Mouse (Mus musculus) hindbrain, embryonic 15.5 days (tissue): Measurements from ENCODE around the gene Gm8279. TPM values are rescaled to one million over a fixed set of nuclear protein-coding genes. Genes with fewer than 3 reads are reported as not detected.
"Not testable (repeated sequence)": the region's sequence is repeated elsewhere in the genome, so short reads cannot be mapped to it uniquely, and the experiment has no call there.

Source experiments
- ATAC-seq: fragments of 200-750 bp; cut with Nextera tagmentation; 2 replicates; pipeline ENCODE4 v1.8.0; 2017; ENCODE audit warnings: low read depth, moderate number of reproducible peaks, moderate TSS enrichment; ENCODE audit not compliant: low FRiP score
- H3K27ac ChIP-seq: fragments of 300-500 bp; sonication (generic); replicated peaks from 2 replicates; pipeline ENCODE4 v1.5.1; 2015; ENCODE audit warnings: mild to moderate bottlenecking, inconsistent platforms
- H3K27me3 ChIP-seq: fragments of 300-500 bp; sonication (generic); 2 replicates; pipeline ENCODE4 v1.6.1; 2015; ENCODE audit warnings: control low read depth, inconsistent platforms
- H3K36me3 ChIP-seq: fragments of 300-500 bp; sonication (generic); 2 replicates; pipeline ENCODE4 v1.6.1; 2015; ENCODE audit warnings: control low read depth, inconsistent platforms
- H3K4me1 ChIP-seq: fragments of 300-500 bp; sonication (generic); replicated peaks from 2 replicates; pipeline ENCODE4 v1.6.1; 2015; ENCODE audit warnings: control low read depth, inconsistent platforms
- H3K4me2 ChIP-seq: fragments of 300-500 bp; sonication (generic); 2 replicates; pipeline ENCODE4 v1.6.1; 2015; ENCODE audit warnings: moderate library complexity, mild to moderate bottlenecking, inconsistent platforms
- H3K4me3 ChIP-seq: fragments of 300-500 bp; sonication (generic); 2 replicates; pipeline ENCODE4 v1.5.1; 2015; ENCODE audit warnings: mild to moderate bottlenecking, inconsistent platforms
- H3K9ac ChIP-seq: fragments of 300-500 bp; sonication (generic); 2 replicates; pipeline ENCODE4 v1.6.1; 2015; ENCODE audit warnings: inconsistent platforms
- H3K9me3 ChIP-seq: fragments of 300-500 bp; sonication (generic); 2 replicates; pipeline ENCODE4 v1.6.1; 2016; ENCODE audit warnings: control low read depth, inconsistent platforms
- WGBS: fragments of 180-500 bp; shearing (Covaris S2); methylation state at CpG from one replicate; pipeline ENCODE4 v1.1.7; 2015; 5-methylcytosine and 5-hydroxymethylcytosine counted together
- polyA plus RNA-seq: library from polyadenylated mRNA; unstranded; fragments of >200 nt; fragmentation: Nextera tagmentation; extraction: Ambion mirVana; gene quantifications from 2 replicates; pipeline ENCODE4 v1.2.1, GENCODE M21; 2015

Gm8279 gene
- polyA plus RNA-seq, result not detected in 2 replicates

DNA sequence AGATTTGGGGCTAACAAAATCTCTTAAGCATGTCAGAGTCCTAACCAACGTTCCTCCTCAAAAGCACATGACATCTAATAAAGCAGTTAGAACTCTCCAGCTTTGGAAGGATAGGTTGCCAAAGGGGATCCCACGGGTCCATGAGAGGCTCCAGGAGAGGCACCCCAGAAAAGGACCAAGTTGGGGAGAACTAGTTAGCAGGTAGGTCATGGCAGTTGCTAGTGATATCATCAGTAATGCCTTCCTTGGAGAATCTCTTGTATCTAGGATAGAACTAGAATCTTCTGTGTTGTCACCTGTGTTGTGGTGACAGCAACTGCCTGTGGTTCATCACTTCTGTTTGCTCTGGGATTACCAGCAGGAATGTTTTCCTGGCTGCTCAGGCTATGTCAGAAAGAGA lies at the start of gene Gm8279:
Gene Gm8279, plus strand, starts transcription at position 301 of the 400 bp plus-strand sequence.
- H3K4me3 ChIP-seq, ATAC-seq: not testable (repeated sequence)
- WGBS, result 90% methylated on average over 2 of the region's 2 CpGs

DNA sequence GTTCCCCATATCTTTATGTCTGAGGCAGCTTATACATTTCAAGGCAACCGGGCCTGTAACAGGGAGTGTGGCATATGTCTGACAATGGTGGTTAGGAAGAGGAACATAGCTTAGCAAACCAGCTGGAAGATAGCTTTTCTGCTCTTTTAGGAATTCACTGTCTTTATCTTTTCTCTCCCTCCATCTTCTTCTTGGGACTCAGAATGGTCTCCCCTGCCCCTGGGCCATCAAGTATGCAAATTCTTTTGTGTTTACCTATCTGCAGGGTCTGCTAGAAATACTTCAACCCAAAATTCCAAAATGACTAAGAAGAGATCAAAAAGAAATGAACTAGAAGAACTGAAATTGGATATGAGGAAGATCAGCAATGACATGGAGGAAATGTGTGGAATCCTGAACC lies 32.9 kb downstream of the Gm8279 start, which contains the start of gene Gm3317:
Gene Gm3317, plus strand, starts transcription at position 301 of the 400 bp plus-strand sequence.
- H3K27ac ChIP-seq, H3K27me3 ChIP-seq, H3K4me3 ChIP-seq, H3K4me2 ChIP-seq, H3K9ac ChIP-seq, ATAC-seq, H3K4me1 ChIP-seq, H3K9me3 ChIP-seq, H3K36me3 ChIP-seq: not testable (repeated sequence)
- WGBS, result no CpG with 5 or more reads among the region's 1 CpGs

More for the DNA sequence above, at the start of gene Gm8279:
- not testable (repeated sequence) for H3K27me3 ChIP-seq, H3K4me1 ChIP-seq, H3K36me3 ChIP-seq, H3K9me3 ChIP-seq, H3K9ac ChIP-seq, H3K4me2 ChIP-seq, H3K27ac ChIP-seq

DNA sequence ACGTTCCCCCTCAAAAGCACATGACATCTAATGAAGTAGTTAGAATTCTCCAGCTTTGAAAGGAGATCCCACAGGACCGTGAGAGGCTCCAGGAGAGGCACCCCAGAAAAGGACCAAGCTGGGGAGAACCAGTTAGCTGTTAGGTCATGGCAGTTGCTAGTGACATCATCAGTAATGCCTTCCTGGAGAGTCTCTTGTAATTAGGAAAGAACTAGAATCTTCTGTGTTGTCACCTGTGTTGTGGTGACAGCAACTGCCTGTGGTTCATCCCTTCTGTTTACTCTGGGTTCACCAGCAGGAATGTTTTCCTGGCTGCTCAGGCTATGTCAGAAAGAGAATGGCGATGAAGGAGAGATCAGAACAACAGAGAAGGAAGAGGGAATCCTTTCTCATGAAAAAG lies 54.2 kb downstream of the Gm8279 start, which contains the start of gene Gm8271:
Gene Gm8271, plus strand, starts transcription at position 301 of the 400 bp plus-strand sequence.
- not testable (repeated sequence) for H3K4me3 ChIP-seq, H3K4me1 ChIP-seq, H3K9ac ChIP-seq, H3K9me3 ChIP-seq, H3K27ac ChIP-seq, H3K36me3 ChIP-seq, H3K4me2 ChIP-seq, H3K27me3 ChIP-seq, ATAC-seq
- no CpG with 5 or more reads among the region's 3 CpGs for WGBS

Other genes starting within 250 kb of the Gm8279 start
- gene Gm3278, start 239.1 kb upstream of the Gm8279 start, polyA plus RNA-seq, result not detected in 2 replicates
- gene Gm8297, start 147.6 kb upstream of the Gm8279 start, polyA plus RNA-seq, result 0.09 TPM in 1 of 2 replicates, not detected in the other
- not detected in 2 replicates for gene Gm3298, start 115.6 kb upstream of the Gm8279 start, polyA plus RNA-seq
- not detected in 2 replicates for gene 4930555G01Rik, start 80.9 kb upstream of the Gm8279 start, polyA plus RNA-seq
- 10.9 and 13.3 TPM in 2 replicates for gene Gm8281, start 60.5 kb upstream of the Gm8279 start, polyA plus RNA-seq
- not detected in 2 replicates for gene Gm3317, start 33.0 kb downstream of the Gm8279 start, polyA plus RNA-seq
- gene Gm8271, start 54.3 kb downstream of the Gm8279 start, polyA plus RNA-seq, result not detected in 2 replicates
- 0.14 TPM in 1 of 2 replicates, not detected in the other for gene Gm3526, start 129.1 kb downstream of the Gm8279 start, polyA plus RNA-seq
- not detected in 2 replicates for gene Gm3542, start 203.4 kb downstream of the Gm8279 start, polyA plus RNA-seq